Mouse (Mus musculus) testis, adult 2 months (tissue): Measurements from ENCODE around the gene Fndc10. TPM values are rescaled to one million over a fixed set of nuclear protein-coding genes. Genes with fewer than 3 reads are reported as not detected.
A peak's percentile ranks its signal among the peaks of the same experiment; 100 is the strongest.

Experiments used
- H3K27ac ChIP-seq: fragments of 200-500 bp; 2 replicates; pipeline ENCODE4 v1.5.1; 2012; ENCODE audit warnings: low read depth, low read length; ENCODE audit not compliant: control insufficient read depth, insufficient read depth
- H3K27me3 ChIP-seq: fragments of 200-500 bp; 2 replicates; pipeline ENCODE4 v1.6.1; 2012; ENCODE audit warnings: mild to moderate bottlenecking, low read length, moderate library complexity; ENCODE audit not compliant: control insufficient read depth, insufficient read depth
- H3K36me3 ChIP-seq: fragments of 200-500 bp; 2 replicates; pipeline ENCODE4 v1.6.1; 2012; ENCODE audit warnings: mild to moderate bottlenecking, low read length; ENCODE audit not compliant: control insufficient read depth, insufficient read depth
- H3K4me1 ChIP-seq: fragments of 200-500 bp; 2 replicates; pipeline ENCODE4 v1.6.1; 2012; ENCODE audit warnings: low read length; ENCODE audit not compliant: control insufficient read depth, insufficient read depth
- H3K4me3 ChIP-seq: fragments of 200-500 bp; 2 replicates; pipeline ENCODE4 v1.5.1; 2012; ENCODE audit warnings: low read depth, mild to moderate bottlenecking, low read length, moderate library complexity, mixed read lengths; ENCODE audit not compliant: control insufficient read depth
- CTCF ChIP-seq: fragments of 200-500 bp; IDR thresholded peaks from 2 replicates; pipeline ENCODE4 v1.5.1; 2012; ENCODE audit warnings: low read depth, mild to moderate bottlenecking, inconsistent platforms, low read length, moderate library complexity; ENCODE audit not compliant: control insufficient read depth, insufficient read depth, insufficient replicate concordance
- POLR2A ChIP-seq: fragments of 200-500 bp; IDR thresholded peaks from 2 replicates; pipeline ENCODE4 v1.6.1; 2012; ENCODE audit warnings: low read depth, mild to moderate bottlenecking, inconsistent platforms, low read length, moderate library complexity; ENCODE audit not compliant: control insufficient read depth
- polyA plus RNA-seq: library from polyadenylated mRNA; depleted of rRNA; stranded (reverse); fragments of >200 nt; gene quantifications from 2 replicates; pipeline ENCODE4 v1.2.3, GENCODE M21; 2012

The Fndc10 gene
- polyA plus RNA-seq, 1 experiment, result 2.7 TPM

- Histone ChIP-seq H3K4me3 (no peak overlapping the region), H3K4me1 (peaks cover 4% of the 10 kb centered on the region), H3K27ac (no peak overlapping the region), H3K27me3 (no peaks in the 10 kb centered on the region), H3K36me3 (no peaks in the 10 kb centered on the region)
- no peak for TF ChIP-seq POLR2A
- TF ChIP-seq CTCF, result no peak
Observed at GRCm38 (mm10) chr4:155690571-155691375, 3.4 kb upstream of the Fndc10 start.

- Histone ChIP-seq H3K27ac (no peak overlapping the region), H3K4me1 (peaks cover 4% of the 10 kb centered on the region), H3K27me3 (no peaks in the 10 kb centered on the region), H3K36me3 (no peaks in the 10 kb centered on the region), H3K4me3 (no peak overlapping the region)
- TF ChIP-seq POLR2A, result no peak
- no peak for TF ChIP-seq CTCF
Observed at GRCm38 (mm10) chr4:155692421-155692820, 1.7 kb upstream of the Fndc10 start.

GRCm38 (mm10) chr4:155694482-155695401 is 600 bp downstream of the Fndc10 start:
- H3K4me3 ChIP-seq, result peak overlapping the region; percentile 76
- no peak overlapping the region; the same call in 1 of the 2 replicates for H3K27ac ChIP-seq
- TF ChIP-seq CTCF (peak; percentile 23; the same call in 1 of the 2 replicates), POLR2A (no peak)
- no peaks in the 10 kb centered on the region for H3K36me3 ChIP-seq
- peaks cover 4% of the 10 kb centered on the region for H3K4me1 ChIP-seq
- H3K27me3 ChIP-seq, result no peaks in the 10 kb centered on the region

GRCm38 (mm10) chr4:155695531-155696062 is 1.5 kb downstream of the Fndc10 start:
- H3K4me3 ChIP-seq, result no peak overlapping the region
- no peak overlapping the region for H3K27ac ChIP-seq
- no peaks in the 10 kb centered on the region for H3K27me3 ChIP-seq
- H3K36me3 ChIP-seq, result no peaks in the 10 kb centered on the region
- no peak for TF ChIP-seq CTCF
- no peak for TF ChIP-seq POLR2A
- H3K4me1 ChIP-seq, result peaks cover 4% of the 10 kb centered on the region

- Histone ChIP-seq H3K27me3 (no peaks in the 10 kb centered on the region), H3K4me1 (peaks cover 4% of the 10 kb centered on the region), H3K4me3 (no peak overlapping the region), H3K36me3 (no peaks in the 10 kb centered on the region), H3K27ac (peak overlapping the region; percentile 26)
- no peak for TF ChIP-seq POLR2A
- no peak for TF ChIP-seq CTCF
Observed at GRCm38 (mm10) chr4:155696261-155697255, 2.4 kb downstream of the Fndc10 start.

GRCm38 (mm10) chr4:155700425-155700824 is 6.3 kb downstream of the Fndc10 start:
- peaks cover 2% of the 10 kb centered on the region for H3K4me1 ChIP-seq
- H3K4me3 ChIP-seq, result no peak overlapping the region
- H3K27ac ChIP-seq, result no peak overlapping the region
- no peaks in the 10 kb centered on the region for H3K36me3 ChIP-seq
- H3K27me3 ChIP-seq, result no peaks in the 10 kb centered on the region
- TF ChIP-seq CTCF, result no peak
